Mouse (Mus musculus) urinary bladder, postnatal 14 days (tissue): ENCODE results near the gene Gm266.
"Not testable (repeated sequence)": the region's sequence is repeated elsewhere in the genome, so short reads cannot be mapped to it uniquely, and the experiment has no call there.

ENCODE experiments used
- DNase-seq: peaks from one replicate; pipeline ENCODE4 v3.0.0; 2021; ENCODE audit warnings: low spot score

The Gm266 gene

DNA sequence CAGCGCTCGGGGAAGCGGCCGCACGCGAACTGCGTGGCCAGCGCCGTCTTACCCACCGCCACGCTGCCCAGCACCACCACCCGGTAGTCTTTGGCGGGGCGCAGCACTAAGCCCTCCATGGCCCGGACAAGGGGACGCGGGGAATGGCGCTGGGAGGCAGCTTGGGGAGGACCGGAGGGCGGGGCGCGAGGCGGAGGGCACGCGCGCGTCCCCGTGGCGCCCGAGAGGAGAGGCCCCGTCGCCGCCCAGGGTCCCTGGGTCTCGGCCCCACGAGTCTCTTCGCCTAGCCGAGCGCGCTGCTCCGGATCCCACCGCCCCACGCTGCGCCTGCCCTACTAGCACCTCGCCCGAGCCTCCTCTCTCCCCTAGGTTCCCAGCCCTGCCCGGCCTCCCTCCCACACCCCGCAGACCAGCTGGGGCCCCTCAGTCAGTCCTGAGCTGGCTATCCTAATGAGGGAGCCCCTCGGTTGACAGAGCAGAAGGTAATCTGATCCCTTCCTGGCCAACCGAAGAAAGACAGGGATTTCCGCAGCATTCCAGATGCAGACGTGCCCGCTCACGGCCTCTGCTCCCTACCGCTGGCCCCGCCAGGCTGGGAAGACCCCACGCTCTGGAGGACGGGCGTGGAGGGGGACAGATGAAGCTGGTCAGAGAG, at the start of gene Gm266:
Gene Gm266 (minus strand): TSS at position 172 of the 655 bp plus-strand sequence.
- DNase-seq: peak; percentile 28

DNA sequence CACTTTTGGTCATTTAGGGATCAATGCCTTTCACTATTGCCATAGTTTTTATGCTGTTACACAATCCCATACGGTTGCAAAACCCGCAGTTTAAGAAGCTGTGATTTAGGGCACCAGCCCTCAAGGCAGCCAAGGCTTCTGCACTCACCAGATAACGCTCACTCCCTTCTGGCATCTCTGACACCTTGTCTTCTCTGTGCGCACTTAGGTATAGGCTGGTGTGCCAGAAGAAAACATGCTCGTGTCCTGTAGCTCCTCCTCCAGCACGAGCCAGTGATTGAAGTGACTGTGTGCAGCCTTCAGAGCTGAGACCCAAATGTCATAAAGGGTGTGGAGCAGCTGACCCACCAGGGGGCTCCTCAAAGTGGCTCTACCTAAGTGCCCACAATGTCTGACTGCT, 49.7 kb upstream of the Gm266 start:
- no peak for DNase-seq

DNA sequence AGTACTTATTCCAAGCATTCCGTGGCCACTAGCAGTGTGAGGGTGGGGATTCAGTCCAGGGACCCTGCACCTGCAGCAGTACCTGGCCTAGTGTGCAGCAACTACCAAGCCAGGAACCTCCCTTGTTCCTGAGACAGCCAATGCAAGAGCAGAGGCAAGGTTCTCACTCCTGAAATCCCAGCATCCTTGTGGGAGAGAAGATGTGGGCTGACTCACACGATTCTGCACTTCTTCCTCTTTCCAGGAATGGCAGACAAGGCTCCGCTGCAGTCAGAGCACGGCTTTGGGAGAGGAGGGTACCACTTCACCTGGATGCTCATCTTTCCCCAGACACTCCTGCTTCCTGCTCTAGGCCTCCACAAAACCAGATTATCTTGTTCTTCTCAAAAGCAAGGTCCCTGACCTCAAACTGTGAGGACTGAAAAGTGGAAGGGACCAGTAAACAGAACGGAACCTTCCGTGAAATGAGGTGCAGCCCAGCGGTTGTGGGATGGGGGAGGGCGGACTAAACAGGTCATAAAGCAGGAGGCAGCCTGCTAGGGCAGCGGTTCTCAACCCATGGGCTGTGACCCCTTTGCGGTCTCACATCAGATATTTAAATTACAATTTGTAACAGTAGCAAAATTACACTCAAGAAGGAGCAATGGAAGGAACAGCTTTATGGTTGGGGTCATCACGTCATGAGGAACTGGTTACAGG, 47.6 kb upstream of the Gm266 start:
- DNase-seq: no peak

DNA sequence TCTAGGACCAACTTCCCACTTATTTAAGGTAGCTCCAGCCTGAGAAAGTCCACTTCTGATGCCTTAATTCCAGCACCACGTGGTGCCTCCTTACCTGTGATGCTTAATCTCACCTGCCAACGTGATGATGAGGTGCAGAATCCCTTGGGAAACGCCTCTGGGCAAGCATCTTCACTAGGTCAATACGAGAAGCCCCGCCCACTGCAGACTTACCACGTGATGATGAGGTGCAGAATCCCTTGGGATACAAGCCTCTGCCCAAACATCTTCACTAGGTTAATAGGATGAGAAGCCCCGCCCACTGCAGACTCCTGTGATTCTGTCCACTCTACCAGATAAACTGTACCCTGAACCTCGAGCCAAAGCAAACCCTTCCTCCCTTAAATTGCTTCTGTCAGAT, 43.6 kb upstream of the Gm266 start:
- DNase-seq: no peak

DNA sequence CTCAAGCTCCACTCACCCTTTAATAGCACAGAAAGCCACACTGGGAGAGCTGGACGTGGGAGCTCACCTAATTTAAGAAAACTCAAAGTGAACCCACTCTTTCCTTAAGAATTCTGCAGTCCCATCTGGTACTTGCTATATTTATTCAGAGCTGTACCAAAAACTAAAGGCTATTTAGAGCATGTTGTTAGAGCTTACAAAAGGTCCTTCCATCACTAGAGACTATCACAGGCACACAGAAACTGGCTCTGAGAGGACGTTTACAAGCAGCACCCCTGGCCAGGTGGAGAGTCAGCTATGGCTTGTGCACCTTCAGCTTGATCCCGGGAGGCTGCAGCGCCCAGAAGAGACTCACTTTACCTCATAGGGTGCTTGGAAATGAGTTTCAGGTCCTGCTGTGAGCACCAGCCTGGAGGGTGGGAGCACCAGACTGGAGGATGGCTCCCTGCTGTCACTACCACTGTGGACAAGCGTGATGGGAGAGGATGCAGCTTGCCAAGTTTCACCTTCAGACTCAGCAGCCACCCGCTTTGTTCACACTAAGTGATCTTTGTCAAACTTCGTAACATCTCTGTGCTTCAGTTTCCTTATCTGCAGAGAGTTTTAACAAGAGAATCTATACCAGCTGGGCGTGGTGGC, 42.1 kb upstream of the Gm266 start:
- DNase-seq: no peak

DNA sequence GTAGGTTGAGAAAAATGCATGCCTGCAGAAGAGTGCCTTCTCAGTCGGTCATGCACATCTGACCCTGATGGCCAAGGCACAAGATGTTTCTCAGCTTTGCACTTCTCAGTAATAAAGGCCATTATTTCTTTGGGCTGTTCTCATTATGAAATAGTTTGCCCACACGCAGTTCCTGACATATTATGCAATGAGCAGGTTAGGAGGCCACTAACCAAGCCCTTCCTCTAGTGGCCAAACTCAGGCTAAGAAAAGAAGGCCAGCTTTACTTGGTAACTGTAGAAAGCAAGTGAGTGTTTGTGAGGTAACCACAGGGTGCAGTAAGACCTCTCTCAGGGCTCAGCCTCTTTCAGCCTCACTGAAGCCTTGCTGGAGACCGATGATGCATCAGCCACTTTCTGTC, 39.3 kb upstream of the Gm266 start:
- no peak for DNase-seq

DNA sequence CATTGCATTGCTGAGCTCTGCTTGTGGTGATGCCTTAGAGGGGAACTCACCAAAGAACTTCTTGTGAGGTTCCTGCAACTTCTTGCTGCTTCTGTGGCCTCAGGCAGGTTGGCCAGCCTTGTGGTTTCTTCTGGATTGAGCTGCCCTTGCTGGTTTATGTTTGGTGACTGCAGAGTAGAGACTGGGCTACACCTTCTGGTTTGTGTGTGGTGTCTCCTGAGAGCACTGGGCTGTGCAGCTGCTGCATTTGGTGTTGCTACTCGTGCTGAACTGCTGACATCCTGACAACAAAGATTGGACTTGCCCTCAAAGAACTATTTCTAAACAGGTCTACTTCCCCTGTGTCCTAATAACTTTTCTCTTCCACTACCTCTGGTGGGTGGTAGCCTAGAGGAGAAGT, 38.8 kb upstream of the Gm266 start:
- no peak for DNase-seq

DNA sequence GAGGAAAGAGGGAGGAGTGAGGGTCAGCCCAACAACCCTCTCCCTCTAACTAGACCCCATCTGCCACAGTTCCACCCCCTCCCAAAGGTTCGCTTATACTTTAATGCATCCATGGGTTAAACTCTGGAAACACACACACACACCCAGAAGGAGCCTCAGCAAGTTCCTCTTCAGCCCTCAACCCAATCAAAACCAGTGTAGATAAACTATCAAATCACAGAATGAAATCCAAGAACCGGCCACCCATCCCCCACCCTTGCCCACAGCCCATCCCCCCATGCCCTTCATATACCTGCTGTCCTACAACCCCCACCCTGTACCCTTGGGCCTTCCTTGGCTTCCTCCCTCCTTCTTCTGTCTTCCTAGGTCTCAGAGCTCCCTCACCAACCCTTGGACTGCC, 35.4 kb upstream of the Gm266 start:
- DNase-seq: no peak

DNA sequence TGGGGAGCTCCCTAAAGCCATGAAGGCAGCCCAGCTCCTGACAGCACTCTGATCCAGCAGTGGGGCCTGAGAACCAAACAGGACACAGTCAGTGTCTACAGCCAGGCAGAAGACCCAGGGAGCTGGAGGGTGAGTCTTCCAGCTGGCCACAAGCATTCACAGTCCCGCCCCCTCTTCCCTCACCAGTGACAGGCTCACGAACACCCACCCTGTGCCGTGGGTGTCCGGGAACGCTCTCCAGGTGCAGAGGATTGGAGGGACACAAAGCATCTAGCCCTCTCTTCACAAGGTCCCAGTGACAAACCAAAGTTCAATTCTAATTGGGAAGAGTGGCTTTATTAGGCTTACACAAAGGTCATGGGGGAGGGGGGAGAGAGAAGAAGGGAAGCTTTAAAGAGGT, 34.2 kb upstream of the Gm266 start:
- no peak for DNase-seq

DNA sequence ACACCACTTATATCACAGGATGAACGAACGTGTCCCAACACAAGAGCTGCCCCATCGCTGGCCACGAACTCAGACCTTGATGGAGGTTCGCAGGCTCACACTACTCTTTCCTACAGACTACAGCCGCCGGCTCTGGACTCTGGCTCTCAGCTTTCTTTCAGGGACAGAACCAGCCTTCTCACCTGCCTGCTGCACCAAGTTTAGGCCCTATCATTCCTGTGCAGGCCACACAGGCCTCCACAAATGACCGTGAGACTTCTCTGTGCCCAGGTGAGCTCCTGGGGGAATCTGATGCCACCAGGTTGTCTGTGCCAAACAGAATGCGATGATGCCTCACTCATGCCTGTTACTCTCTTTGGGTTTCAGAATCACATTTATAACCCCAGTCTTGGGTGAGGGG, 32.8 kb upstream of the Gm266 start:
- DNase-seq: no peak

DNA sequence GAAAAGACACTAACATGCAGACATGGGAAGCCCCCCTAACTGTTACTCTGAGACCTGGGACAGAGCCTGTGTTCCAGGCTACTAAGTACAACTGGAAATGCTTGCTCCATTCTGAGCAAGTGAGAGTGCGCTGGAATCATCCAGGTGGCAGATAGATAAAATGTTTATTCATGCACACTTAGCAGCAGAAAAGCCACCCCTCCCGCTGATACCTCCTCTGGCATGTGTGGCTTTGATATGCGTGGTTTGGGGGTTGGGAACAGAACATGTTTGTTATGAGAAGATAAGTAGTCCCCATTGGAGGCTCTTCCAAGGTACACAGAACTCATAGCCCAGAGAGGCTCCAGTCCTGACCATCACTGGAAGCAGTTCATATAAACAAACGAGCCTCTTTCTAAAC, 32.3 kb upstream of the Gm266 start:
- no peak for DNase-seq

DNA sequence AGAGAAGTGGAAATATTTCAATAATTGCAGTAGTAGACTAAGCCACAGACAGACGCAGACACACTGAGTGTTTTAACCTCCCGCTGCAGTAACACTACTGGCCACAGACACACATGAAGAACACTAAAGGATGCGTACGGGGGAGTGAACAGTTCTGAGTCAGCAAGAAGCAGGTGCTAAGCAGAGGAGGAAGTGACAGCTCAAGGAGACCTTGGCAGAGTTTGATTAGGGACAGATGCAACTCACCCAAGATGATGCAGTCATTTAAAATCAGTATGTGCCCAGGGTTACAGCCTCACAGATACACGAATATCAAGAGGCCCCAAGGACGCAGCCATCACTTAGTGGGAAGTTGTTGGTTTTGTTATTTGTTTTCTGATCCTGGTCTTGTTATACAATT, 31.2 kb upstream of the Gm266 start:
- no peak for DNase-seq

DNA sequence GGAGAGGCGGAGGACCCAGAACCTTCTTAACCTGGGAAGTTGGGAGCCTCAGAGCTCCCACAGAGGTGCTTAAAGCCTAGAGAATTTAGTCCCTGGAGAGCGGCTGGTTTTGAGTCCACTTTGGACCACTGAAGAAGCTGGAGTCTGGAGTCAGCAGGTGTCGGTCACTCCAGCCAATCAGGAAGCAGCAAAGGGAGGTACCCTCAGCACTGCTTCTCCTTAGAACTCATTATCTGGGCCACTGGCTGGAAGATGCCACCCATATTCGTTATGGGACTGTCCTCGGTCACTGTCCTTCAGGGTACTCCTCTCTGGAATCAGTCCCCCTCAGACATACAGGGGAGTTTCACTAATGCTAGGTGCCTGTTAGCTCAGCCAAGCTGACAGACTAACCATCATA, 30.3 kb upstream of the Gm266 start:
- DNase-seq: no peak

DNA sequence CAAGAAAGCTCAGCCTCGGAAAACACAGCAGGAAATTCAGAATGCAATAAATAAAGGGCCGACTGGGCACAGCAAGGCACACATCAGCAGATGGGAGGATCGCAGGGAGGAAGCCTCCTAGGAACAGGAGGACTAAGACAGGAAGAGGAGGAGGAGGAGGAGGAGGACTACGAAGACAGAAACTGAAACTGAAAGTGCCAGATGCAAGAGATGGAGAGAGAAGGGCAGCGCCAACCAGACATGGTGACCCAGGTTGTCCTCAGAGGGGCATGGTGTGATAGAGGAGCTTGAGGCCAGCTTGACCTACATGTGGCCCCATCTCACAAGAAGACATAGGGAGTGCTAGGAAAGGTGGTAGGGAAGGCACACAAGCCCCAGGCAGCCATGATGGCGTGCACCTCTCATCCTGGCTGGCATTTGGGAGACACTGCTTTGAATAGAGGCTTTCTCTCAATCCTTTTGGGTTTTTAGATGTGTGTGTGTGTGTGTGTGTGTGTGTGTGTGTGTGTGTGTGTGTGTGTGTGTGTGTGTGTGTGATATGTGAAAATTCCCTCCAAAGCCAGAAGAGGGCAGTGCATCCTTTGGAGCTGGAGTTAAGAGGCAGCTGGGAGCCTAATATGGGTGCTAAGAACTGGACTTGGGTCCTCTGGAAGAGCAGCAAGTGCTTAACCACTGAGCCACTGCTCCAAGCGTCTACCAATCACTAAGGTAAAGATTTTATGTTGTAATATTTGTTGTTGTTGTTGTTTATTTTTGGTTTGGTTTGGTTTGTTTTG, 29.4 kb upstream of the Gm266 start:
- no peak for DNase-seq

DNA sequence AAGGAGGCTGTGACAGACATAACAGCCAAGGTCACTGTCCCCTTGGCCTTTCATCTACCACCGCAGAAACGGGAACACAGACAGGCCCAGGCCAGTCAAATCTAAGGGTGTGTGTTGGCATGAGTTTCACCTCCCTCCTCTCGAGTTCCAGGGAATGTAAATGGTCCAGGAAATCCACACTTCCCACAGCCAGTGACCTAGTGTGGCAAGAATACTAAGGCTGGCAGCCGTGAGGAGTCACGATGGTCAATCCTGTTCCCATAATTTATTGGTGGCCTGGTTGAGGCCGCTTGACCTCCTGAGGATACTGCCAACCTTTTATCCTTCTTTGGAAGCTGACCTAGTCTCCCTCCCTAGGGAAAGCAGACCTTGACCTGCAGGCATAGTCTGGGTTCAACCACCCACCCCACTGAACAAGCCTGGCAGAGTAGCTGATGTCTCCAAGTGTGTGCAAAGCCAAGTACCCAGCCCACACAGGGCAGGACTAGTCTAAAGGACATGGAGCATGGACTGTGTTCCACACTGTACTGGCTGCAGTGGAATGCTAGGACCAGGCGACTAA, 28.7 kb upstream of the Gm266 start:
- DNase-seq: no peak

DNA sequence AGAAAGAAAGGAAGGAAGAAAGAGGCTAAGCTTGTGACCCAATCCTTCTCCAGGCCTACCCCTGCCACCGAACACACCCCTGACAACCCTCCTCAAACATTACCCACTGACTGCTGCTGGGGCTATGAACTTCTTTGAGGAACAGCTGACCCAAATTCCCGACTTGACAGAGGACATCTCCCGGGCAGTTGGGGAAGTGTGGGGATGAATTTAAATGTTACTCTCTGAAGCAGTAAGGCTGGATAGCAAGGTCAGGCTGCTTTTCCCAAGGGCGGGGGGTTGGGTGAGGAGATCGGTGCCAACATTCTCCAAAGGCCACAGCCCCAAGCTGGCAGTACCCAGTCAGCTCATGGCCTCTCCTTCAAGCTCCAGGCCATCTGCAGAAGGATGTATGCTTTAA, 28.1 kb upstream of the Gm266 start:
- DNase-seq: no peak

DNA sequence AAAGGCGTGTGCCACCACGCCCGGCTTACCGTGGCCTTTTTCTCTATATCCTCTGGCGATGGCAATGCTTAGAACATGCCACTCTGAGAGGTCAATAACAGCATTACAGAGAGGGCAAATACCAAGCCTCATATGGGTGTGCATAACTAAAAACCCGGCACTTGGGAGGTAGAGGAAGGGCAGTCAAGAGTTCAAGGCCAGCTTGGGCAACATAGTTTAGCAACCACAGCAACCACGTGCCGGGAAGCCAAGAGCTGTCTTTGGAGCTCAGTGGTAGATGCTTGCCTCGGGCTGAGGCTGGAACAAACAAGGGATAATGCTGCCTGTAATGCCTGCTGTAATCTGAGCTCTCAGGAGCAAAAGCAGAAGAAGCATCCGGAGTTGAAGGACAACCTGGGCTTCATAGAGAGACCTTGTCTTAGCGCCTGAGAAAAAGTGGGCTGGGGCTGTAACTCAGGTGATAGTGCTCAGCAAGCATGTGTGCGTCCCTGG, 27.0 kb upstream of the Gm266 start:
- no peak for DNase-seq

DNA sequence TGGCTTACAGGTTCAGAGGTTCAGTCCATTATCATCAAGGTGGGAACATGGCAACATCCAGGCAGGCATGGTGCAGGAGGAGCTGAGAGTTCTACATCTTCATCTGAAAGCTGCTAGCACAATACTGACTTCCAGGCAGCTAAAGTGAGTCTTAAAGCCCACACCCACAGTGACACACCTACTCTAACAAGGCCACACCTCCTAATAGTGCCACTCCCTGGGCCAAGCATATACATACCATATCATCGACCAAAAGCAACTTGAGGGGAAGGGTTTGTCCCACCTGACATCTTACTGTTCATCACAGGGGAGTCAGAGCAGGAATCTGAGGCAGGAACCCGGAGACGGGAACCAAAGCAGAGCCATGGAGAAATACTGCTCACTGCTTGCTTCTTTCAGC, 22.8 kb upstream of the Gm266 start:
- DNase-seq: not testable (repeated sequence)

DNA sequence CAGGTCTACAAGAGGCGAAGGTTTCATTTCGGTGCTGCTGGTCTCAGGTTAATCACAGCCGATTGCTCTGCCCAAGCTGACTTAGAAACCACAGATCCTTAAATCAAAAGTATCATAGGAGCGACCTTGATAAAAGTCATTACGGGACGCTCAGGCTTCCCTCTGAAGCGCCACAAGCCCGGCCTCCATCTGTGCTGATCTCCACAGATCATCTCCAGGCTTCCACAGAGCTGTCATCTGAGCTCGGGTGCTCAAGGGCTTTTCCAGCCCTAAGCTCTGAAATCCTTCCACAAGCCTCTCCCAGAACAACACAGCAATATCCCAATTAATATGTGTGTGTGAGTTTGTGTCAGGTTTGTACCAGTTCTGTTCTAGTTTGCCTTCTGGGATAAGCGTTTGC, 22.3 kb upstream of the Gm266 start:
- no peak for DNase-seq

DNA sequence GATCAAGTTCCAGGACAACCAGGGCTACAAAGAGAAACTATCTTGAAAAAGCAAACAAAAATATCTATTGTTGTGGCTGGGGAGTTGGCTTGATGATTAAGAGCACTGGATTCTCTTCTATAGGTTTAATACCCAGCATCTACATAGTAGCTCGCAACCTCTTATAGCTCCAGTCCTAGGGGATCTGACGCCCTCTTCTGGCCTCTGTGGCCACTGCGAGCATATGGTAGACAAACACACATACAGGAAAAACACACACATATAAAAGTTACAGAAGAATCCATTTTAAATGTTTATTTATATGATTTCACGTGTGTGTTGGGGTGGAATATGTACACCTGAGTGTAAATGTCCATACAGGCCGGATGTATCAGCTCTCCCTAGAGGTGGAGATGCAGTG, 21.4 kb upstream of the Gm266 start:
- no peak for DNase-seq

DNA sequence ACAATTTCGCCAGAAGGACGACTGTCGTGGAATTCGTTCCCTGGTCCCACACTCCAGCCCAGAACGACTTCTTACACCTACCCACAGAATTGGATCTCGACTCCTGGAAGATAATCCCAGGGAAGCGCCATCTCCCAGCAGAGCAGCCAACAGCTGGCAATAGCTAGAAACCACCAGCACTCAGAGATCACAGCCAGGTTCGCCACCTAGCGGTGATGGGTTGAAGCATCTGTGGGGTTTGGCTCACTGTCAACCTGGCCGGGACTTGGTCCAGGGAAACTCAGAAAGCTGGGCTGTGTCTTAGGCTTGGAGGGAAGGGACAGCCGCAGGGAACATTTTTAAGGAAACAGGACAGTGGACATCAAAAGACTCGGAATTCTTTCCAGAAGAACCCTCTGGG, 19.3 kb upstream of the Gm266 start:
- peak; percentile 93 for DNase-seq

DNA sequence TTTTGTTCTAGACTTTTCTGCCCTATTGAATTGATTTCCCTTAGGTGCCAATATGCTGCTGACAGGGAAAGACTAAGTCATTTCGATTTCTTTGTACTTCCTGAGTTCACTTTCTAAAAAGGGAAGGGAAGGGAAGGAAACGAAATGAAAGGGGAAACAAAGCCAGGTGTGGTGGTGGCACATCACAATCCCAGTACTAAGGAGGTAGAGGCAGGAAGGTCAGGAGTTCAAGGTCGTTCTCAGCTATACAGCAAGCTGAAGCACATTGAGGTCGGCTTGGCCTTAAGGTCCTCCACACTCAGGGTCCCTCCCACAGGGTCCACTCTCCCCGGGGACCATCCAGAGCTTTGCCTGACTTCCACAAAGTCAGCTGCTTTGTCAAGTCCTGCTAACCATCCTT, 17.9 kb upstream of the Gm266 start:
- no peak for DNase-seq
